Mouse (Mus musculus) forebrain, embryonic 14.5 days (tissue): ENCODE results near the gene Hist1h2an. TPM values are rescaled to one million over a fixed set of nuclear protein-coding genes. Genes with fewer than 3 reads are reported as not detected.
"Not testable (repeated sequence)": the region's sequence is repeated elsewhere in the genome, so short reads cannot be mapped to it uniquely, and the experiment has no call there.

Source experiments
- ATAC-seq: fragments of 200-750 bp; cut with Nextera tagmentation; 2 replicates; pipeline ENCODE4 v1.8.0; 2017; ENCODE audit warnings: mild to moderate bottlenecking, moderate library complexity
- DNase-seq: peaks from one replicate; pipeline ENCODE4 v3.0.0-alpha.2; 2015; ENCODE audit warnings: low spot score
- H3K27ac ChIP-seq: fragments of 300-500 bp; sonication (generic); 2 replicates; pipeline ENCODE4 v1.5.1; 2014; ENCODE audit warnings: low read depth, mild to moderate bottlenecking, control low read depth, low read length, moderate library complexity
- H3K27me3 ChIP-seq: fragments of 300-500 bp; sonication (generic); replicated peaks from 2 replicates; pipeline ENCODE4 v1.6.1; 2014; ENCODE audit warnings: low read length, control low read depth, mixed read lengths; ENCODE audit not compliant: control insufficient read depth, insufficient read depth
- H3K36me3 ChIP-seq: fragments of 300-500 bp; sonication (generic); 2 replicates; pipeline ENCODE4 v1.6.1; 2014; ENCODE audit warnings: low read length, control low read depth; ENCODE audit not compliant: control insufficient read depth, insufficient read depth
- H3K4me1 ChIP-seq: fragments of 300-500 bp; sonication (generic); 2 replicates; pipeline ENCODE4 v1.6.1; 2014; ENCODE audit warnings: antibody characterized with exemption, low read length, control low read depth; ENCODE audit not compliant: control insufficient read depth, insufficient read depth
- H3K4me2 ChIP-seq: fragments of 300-500 bp; sonication (generic); 2 replicates; pipeline ENCODE4 v1.6.1; 2014; ENCODE audit warnings: mild to moderate bottlenecking, control low read depth, low read length
- H3K4me3 ChIP-seq: fragments of 300-500 bp; sonication (generic); 2 replicates; pipeline ENCODE4 v1.5.1; 2014; ENCODE audit warnings: low read depth, low read length, control low read depth
- H3K9ac ChIP-seq: fragments of 300-500 bp; sonication (generic); 2 replicates; pipeline ENCODE4 v1.6.1; 2014; ENCODE audit warnings: mild to moderate bottlenecking, low read length, control low read depth, moderate library complexity
- H3K9me3 ChIP-seq: fragments of 300-500 bp; sonication (generic); replicated peaks from 2 replicates; pipeline ENCODE4 v1.6.1; 2016; ENCODE audit warnings: low read length, control low read depth, mixed read lengths; ENCODE audit not compliant: control insufficient read depth
- WGBS: fragments of 180-500 bp; shearing (Covaris S2); extraction: QIAGEN DNeasy Blood & Tissue Kit; methylation state at CpG from one replicate; pipeline ENCODE4 v1.1.7; 2014; 5-methylcytosine and 5-hydroxymethylcytosine counted together
- polyA plus RNA-seq: library from polyadenylated mRNA; unstranded; fragments of >200 nt; fragmentation: Nextera tagmentation; extraction: Ambion mirVana; gene quantifications from 2 replicates; pipeline ENCODE4 v1.2.1, GENCODE M21; 2014

Hist1h2an gene
- polyA plus RNA-seq, 1 experiment from 2014 or later = 6.6 TPM

DNA sequence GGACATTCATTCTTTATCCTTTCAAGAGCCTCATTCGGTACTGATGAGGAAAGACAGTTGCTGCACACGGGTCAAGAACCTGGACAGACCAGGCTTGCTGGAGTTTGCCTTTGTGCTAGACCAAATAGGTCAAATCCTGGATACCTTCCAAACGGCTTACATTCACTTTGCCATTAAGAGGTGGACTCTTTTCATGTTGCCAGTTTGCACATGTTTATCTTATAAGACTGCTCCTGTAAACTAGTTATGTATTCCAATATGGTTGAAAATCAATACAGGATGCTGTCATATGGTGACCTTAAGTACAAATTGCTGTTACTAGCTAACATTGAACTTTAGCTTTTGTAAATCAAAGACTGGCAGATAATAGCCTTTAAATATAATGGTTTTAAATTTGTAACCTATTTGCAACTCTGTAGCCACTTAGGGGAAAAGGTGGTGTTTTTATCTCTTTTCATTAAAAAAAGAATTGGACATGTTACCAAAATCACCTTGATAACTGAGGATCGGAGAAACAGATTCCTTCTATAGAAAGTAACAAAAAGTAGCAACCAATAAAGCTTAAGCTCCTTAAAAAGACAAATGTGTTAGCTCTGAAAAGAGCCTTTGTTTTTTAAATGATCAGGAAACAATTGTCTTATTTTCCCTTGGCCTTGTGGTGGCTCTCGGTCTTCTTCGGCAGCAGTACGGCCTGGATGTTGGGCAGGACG, 674 bp downstream of the Hist1h2an start:
- ATAC-seq = no peak
- Histone ChIP-seq H3K9ac (peak overlapping the region; percentile 54; the same call in 1 of the 2 replicates), H3K27me3 (no peaks in the 10 kb centered on the region), H3K9me3 (no peaks in the 10 kb centered on the region), H3K4me2 (peak overlapping the region; percentile 53), H3K27ac (peak overlapping the region; percentile 87), H3K4me3 (peak overlapping the region; percentile 30), H3K36me3 (no peaks in the 10 kb centered on the region), H3K4me1 (peaks cover 33% of the 10 kb centered on the region)
- WGBS = 2% methylated on average over 8 of the region's 8 CpGs
- peak; percentile 64 for DNase-seq

DNA sequence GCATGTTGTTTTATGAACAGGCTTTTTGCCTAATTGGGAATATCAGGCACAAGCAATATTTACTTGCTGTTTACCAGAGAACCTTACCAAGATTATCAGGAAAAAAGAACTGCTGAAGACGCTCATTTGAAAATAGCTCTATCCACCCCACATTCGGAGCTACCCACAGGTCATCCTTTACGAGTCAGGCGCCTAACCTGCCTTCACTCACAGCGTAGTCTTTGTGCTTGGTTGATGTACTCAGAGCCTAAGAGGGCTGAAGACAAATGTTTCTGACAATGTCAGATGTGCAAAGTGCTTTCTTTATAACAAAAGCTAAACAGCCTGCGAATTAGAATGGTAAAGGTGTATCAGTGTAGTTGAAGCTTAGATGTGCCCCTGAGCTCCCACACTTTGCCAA, 2.7 kb downstream of the Hist1h2an start:
- Histone ChIP-seq H3K9me3 (no peaks in the 10 kb centered on the region), H3K27ac (peak overlapping the region; percentile 84), H3K36me3 (no peaks in the 10 kb centered on the region), H3K9ac (peak overlapping the region; percentile 49; the same call in 1 of the 2 replicates), H3K27me3 (no peaks in the 10 kb centered on the region), H3K4me2 (peak overlapping the region; percentile 67), H3K4me1 (peaks cover 39% of the 10 kb centered on the region), H3K4me3 (no peak overlapping the region)
- 19% methylated on average over 6 of the region's 6 CpGs for WGBS
- DNase-seq (no peak), ATAC-seq (no peak)

DNA sequence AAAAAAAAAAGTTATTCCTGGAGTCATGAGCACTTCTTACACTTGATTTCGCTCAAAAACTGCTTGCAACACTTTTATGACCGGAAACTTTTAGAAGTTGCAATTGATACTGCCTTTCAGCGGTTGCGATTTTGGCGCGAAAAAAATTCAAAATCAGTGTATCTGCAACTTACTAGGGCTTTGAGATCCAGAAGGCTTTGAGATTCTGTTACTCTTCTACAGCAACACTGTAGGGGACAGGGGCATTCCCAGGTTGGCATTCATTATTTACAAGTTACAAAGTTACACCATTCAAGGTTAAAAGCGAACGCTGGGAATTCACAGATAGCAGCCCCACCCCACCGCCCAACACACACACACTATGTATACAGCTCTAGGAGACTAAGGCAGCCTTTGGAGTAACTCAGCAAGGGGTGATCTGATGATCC, 3.3 kb downstream of the Hist1h2an start:
- Histone ChIP-seq H3K4me1 (peaks cover 39% of the 10 kb centered on the region), H3K9me3 (no peaks in the 10 kb centered on the region), H3K27ac (peak overlapping the region; percentile 84), H3K9ac (peak overlapping the region; percentile 49; the same call in 1 of the 2 replicates), H3K27me3 (no peaks in the 10 kb centered on the region), H3K4me2 (peak overlapping the region; percentile 67), H3K4me3 (peak overlapping the region; percentile 37), H3K36me3 (no peaks in the 10 kb centered on the region)
- WGBS = under 1% methylated on average over 9 of the region's 9 CpGs
- DNase-seq (peak; percentile 77), ATAC-seq (no peak)

- WGBS = 0% methylated on average over 11 of the region's 20 CpGs
- peaks cover 39% of the 10 kb centered on the region for H3K4me1 ChIP-seq
These were observed 3.8 kb downstream of the Hist1h2an start, which contains the start of gene Hist1h3i for GRCm38 (mm10) chr13:21783255-21783617. Gene Hist1h3i, minus strand, starts transcription at chr13:21783370.

DNA sequence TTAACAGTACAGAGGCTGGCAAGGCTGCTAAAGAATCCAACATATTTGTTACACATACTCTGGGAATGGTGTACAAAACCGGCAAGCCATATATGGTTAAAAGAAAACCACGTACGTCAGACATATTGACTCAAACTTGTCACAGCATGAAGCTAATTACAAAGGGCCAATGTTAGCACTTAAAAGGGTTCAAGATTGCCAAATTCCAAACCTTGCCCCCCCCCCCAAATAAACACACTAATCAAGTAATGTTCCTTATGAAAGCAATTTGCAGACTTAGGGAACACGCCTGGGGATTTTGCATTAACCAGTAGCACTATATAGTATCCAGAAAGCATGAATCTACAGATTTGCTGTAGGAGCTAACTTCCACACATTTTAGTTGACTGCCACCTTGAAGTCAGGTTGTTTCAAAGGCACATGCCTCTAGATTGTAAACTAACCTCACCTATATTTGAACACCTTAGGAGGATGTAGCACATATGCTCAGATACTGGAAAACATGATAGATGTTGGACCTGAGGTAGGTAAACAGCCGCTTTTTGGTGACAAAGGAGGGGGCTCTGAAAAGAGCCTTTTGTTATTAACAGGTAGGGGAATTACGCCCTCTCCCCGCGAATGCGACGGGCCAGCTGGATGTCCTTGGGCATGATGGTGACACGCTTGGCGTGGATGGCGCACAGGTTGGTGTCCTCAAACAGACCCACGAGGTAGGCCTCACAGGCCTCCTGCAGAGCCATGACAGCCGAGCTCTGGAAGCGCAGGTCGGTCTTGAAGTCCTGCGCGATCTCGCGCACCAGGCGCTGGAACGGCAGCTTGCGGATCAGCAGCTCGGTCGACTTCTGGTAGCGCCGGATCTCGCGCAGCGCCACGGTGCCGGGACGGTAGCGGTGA, 4.4 kb downstream of the Hist1h2an start:
- peak; percentile 63 for DNase-seq
- under 1% methylated on average over 14 of the region's 35 CpGs for WGBS

More at GRCm38 (mm10) chr13:21783255-21783617, 3.8 kb downstream of the Hist1h2an start, which contains the start of gene Hist1h3i:
- Histone ChIP-seq H3K9ac (peak within 1 kb of the TSS; percentile 68), H3K9me3 (no peaks in the 10 kb centered on the region), H3K36me3 (no peaks in the 10 kb centered on the region), H3K27ac (peak within 1 kb of the TSS; percentile 87), H3K4me2 (peak within 1 kb of the TSS; percentile 67), H3K27me3 (no peaks in the 10 kb centered on the region), H3K4me3 (peak within 1 kb of the TSS; percentile 37)
- peak; percentile 73 for ATAC-seq
- DNase-seq = peak; percentile 97

DNA sequence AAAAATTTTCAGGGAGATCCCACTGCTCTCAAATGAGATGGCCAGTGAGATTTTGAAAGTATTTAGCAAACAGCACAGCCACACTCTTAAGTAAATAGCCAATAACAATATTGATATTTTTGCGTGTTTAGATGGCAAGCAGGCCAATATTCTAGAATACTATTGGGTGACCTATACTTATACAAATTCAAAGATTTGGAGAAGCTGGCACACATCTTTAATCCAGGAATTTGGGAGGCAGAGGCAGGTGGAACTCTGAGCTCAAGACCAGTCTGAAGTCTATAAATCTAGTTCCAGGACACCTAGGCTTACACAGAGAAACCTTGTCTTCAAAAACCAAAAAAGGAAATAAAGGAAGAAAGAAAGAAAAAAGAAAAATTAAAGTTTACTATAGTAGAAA, 5.4 kb downstream of the Hist1h2an start:
- no peaks in the 10 kb centered on the region for H3K27me3 ChIP-seq
- no peaks in the 10 kb centered on the region for H3K36me3 ChIP-seq
- no peak overlapping the region for H3K9ac ChIP-seq
- H3K4me3 ChIP-seq = no peak overlapping the region
- no peak overlapping the region for H3K4me2 ChIP-seq
- peaks cover 34% of the 10 kb centered on the region for H3K4me1 ChIP-seq
- no peak overlapping the region for H3K27ac ChIP-seq
- WGBS = 90% methylated on average over 1 of the region's 1 CpGs
- ATAC-seq (no peak), DNase-seq (no peak)
- H3K9me3 ChIP-seq = no peaks in the 10 kb centered on the region

More for the DNA sequence above, 4.4 kb downstream of the Hist1h2an start:
- not testable (repeated sequence) for H3K36me3 ChIP-seq, H3K27me3 ChIP-seq, H3K9me3 ChIP-seq, ATAC-seq
- Histone ChIP-seq H3K27ac (peak overlapping the region; percentile 87), H3K4me2 (peak overlapping the region; percentile 67), H3K4me1 (peaks cover 34% of the 10 kb centered on the region), H3K9ac (peak overlapping the region; percentile 68), H3K4me3 (peak overlapping the region; percentile 37)

DNA sequence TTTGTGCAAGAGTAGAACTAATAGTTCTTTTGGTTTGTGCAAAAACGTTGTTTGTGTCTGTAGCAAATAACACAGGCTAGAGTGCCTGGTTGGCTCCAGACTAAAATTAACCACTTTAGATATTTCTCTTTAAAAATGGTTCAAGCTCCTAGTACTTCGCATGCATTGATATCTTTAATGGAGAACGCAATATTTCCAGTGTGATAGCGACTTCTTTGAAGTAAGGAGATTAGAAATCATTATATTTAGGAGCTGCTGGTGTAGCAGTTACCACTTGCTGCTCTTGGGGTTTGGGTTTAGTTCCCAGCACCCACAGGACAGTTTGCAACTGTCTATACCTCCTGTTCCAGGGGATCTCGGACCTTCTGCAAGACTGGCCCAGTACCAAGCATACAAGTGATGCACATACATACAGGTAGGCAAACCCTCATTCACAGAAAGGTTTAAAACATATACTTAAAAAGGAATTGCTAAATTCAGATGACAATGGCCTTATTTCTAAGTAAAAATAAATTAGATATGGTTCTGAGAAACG, 5.9 kb downstream of the Hist1h2an start:
- peak overlapping the region; percentile 58; the same call in 1 of the 2 replicates for H3K27ac ChIP-seq
- H3K4me3 ChIP-seq = no peak overlapping the region
- 41% methylated on average over 6 of the region's 6 CpGs for WGBS
- no peaks in the 10 kb centered on the region for H3K27me3 ChIP-seq
- H3K4me2 ChIP-seq = peak overlapping the region; percentile 76
- peak overlapping the region; percentile 83 for H3K9ac ChIP-seq
- H3K9me3 ChIP-seq = no peaks in the 10 kb centered on the region
- H3K36me3 ChIP-seq = no peaks in the 10 kb centered on the region
- H3K4me1 ChIP-seq = peaks cover 30% of the 10 kb centered on the region
- DNase-seq (no peak), ATAC-seq (no peak)

GRCm38 (mm10) chr13:21779767-21780731, 7.0 kb downstream of the Hist1h2an start, which contains the start of gene Hist1h1b:
Gene Hist1h1b, minus strand, starts transcription at chr13:21780625.
- Histone ChIP-seq H3K27me3 (no peaks in the 10 kb centered on the region), H3K27ac (peak within 1 kb of the TSS; percentile 92), H3K4me2 (peak within 1 kb of the TSS; percentile 76), H3K4me3 (peak within 1 kb of the TSS; percentile 48), H3K36me3 (no peaks in the 10 kb centered on the region), H3K4me1 (peaks cover 26% of the 10 kb centered on the region), H3K9ac (peak within 1 kb of the TSS; percentile 83), H3K9me3 (no peaks in the 10 kb centered on the region)
- under 1% methylated on average over 44 of the region's 44 CpGs for WGBS
- ATAC-seq (peak; percentile 29), DNase-seq (peak; percentile 85)
